Mouse (Mus musculus) embryonic stem cell, embryonic (primary cell): ENCODE measurements at regions not wholly inside any gene's neighbourhood (a gene's known extent, or its start where the extent isn't known, plus 50 kb on each side); places are given as distances from the start of the nearest gene placed in this dataset.

ENCODE experiments used
- CTCF ChIA-PET, 4 experiments: fragments of 300-600 bp in 2 of 4; fragments of 350-600 bp in 2 of 4; sonication (Branson Sonifier 250); formaldehyde crosslinking; loops; one replicate each; lab custom pipeline; 2022; ENCODE audit warnings: inconsistent platforms in 2 of 4; lab: Charles Lee
- POLR2A ChIA-PET, 4 experiments: fragments of 300-600 bp in 2 of 4; fragments of 350-600 bp in 2 of 4; sonication (Branson Sonifier 250); formaldehyde crosslinking; loops; one replicate each; lab custom pipeline; 2022; ENCODE audit warnings: antibody characterized with exemption in 4 of 4, inconsistent platforms in 1 of 4; lab: Charles Lee

GRCm38 (mm10) chr6:78899952-78900351 is 431.3 kb upstream of the Reg3g start:
- ChIA-PET POLR2A (no interaction called here), CTCF (interaction anchor here in 1 of 4 experiments (0.6 to 1.0 kb wide), 2 partner anchors 12 kb away, joined by 3 read pairs; no protein-coding TSS in a partner anchor)

- ChIA-PET CTCF (no interaction called here), POLR2A (no interaction called here)
These were observed 424.1 kb upstream of the Reg3g start for GRCm38 (mm10) chr6:78892730-78893129.

DNA sequence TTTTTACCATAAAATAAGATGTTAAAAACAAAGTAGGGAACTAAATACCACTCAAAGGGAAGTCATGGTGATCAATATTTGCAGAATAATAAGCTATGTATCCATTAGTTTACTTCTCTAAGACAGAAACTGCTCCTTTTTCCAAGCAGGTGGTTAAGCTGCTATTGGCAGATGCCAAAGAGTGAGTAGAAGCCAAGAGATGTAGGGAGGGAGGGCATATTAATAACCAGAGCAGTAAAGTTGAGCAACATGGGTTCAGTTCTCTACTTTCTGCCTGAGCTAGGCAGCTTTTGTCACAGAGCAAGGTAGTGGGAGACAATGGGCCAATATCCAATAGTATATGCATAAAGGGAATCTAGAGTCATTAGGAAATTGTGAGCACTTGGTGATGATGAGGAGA is 394.4 kb upstream of the Reg3g start:
- ChIA-PET CTCF (no interaction called here), POLR2A (no interaction called here)

DNA sequence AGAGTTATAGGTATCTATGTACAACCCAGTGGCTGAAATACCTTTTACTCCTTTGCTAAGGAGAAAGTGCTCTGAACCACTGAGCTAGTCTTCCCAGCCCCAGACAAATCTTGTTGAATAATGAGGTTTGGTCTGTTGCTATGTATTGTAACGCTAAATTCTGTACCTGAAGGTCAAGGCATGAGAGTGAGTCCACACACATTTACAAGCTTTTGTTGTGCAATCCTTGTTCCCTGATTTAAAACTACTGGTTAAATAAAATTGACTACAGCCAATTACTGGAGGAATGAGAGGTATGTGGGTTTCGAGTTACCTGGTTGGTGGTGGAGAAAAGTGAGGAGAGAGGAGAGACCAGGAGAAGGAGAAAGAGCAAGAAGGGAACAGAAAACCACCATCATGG is 372.6 kb upstream of the Reg3g start:
- CTCF ChIA-PET = no interaction called here

GRCm38 (mm10) chr6:78825901-78826629 is 357.4 kb upstream of the Reg3g start:
- ChIA-PET CTCF (no interaction called here), POLR2A (no interaction called here)

More for the DNA sequence above, 372.6 kb upstream of the Reg3g start:
- POLR2A ChIA-PET = no interaction called here

DNA sequence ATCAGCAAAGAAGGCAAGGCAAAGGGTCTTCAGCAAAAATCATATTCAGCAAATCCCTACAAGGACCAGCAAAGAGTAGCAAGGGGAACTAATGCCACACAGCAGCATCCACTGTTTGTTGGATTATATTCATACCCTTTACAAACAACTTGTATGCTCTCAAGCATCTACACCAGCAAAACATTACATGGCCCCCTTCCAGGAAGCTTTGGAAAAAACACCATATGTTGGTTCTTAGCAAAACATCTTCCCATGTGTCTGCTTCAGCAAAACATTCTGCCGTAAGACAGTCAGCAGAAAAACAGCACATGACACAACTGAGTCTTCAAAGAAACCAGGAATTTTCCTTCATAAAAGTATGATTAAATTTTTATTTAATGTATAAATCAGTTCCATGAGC is 352.6 kb upstream of the Reg3g start:
- POLR2A ChIA-PET = no interaction called here
- CTCF ChIA-PET = no interaction called here

- POLR2A ChIA-PET = interaction anchor here in 1 of 4 experiments (0.6 kb wide), 1 partner anchor 79 kb away, joined by 3 read pairs; no protein-coding TSS in a partner anchor
- CTCF ChIA-PET = no interaction called here
These were observed 328.3 kb upstream of the Reg3g start for GRCm38 (mm10) chr6:78797013-78797412.

DNA sequence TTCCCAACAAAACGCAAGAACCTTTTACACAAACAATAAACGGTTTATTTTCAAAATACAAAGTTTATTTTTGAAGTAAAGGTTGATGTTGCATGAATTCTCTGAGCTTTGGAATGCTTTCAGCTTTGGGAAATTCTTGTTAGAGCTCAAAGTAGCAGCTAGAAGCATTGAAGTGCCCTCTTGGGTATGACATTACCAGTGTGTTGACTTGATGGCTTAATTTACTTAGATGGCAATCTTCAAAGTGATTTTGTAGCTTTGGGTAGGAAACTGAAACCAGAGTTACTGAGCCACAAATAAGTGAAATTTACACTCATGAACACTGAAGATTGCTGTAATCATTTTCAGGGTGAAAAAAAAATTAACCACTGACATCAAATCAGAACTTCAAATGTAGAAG is 320.3 kb upstream of the Reg3g start:
- ChIA-PET CTCF (no interaction called here), POLR2A (no interaction called here)

DNA sequence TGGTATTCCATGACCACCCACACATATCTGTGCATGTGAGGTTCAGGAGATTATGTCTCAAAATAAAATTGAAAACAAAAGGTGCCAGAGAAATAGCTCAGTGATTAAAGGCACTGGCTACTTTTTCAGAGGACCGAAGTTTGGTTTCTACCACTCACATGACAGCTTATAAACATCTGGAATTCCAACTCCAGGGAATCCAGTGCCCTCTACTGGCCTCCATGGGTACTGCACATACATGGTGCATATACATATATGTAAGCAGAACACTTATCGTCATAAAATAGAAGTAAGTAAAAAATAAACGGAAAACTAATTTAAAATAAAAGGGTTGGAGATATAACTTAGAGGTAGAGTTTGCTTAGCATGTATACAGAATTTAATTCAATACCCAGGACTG is 288.9 kb upstream of the Reg3g start:
- CTCF ChIA-PET = interaction anchor here in 3 of 4 experiments (0.5 to 0.9 kb wide), 6 partner anchors 9 to 1515 kb away, joined by 3 to 4 read pairs (median 3); partner anchors contain the start of gene Lrrtm1 (in 1 of the 3)
- POLR2A ChIA-PET = interaction anchor here in 1 of 4 experiments (0.6 kb wide), 1 partner anchor 251 kb away, joined by 3 read pairs; no protein-coding TSS in a partner anchor
